Mouse (Mus musculus) spleen, adult 2 months (tissue): ENCODE measurements around the gene Slc36a3. TPM values are rescaled to one million over a fixed set of nuclear protein-coding genes. Genes with fewer than 3 reads are reported as not detected.

Experiments used
- DNase-seq, 2 experiments: peaks; one replicate each; pipeline versions ENCODE4 v3.0.0 to v3.0.0-alpha.2; 2012 to 2021; ENCODE audit warnings: low spot score in 2 of 2, low read depth in 1 of 2
- H3K27ac ChIP-seq: fragments of 200-500 bp; 2 replicates; pipeline ENCODE4 v1.5.1; 2012; ENCODE audit warnings: low read length, inconsistent platforms; ENCODE audit not compliant: insufficient read depth
- H3K27me3 ChIP-seq: fragments of 200-500 bp; 2 replicates; pipeline ENCODE4 v1.6.1; 2012; ENCODE audit warnings: mild to moderate bottlenecking, moderate library complexity, low read length, inconsistent platforms; ENCODE audit not compliant: control insufficient read depth, insufficient read depth
- H3K36me3 ChIP-seq: fragments of 200-500 bp; 2 replicates; pipeline ENCODE4 v1.6.1; 2012; ENCODE audit warnings: mild to moderate bottlenecking, low read length, inconsistent platforms; ENCODE audit not compliant: control insufficient read depth, insufficient read depth
- H3K4me1 ChIP-seq: fragments of 200-500 bp; 2 replicates; pipeline ENCODE4 v1.6.1; 2011; ENCODE audit warnings: inconsistent platforms; ENCODE audit not compliant: control insufficient read depth, insufficient read depth, insufficient read length
- H3K4me3 ChIP-seq: fragments of 200-500 bp; 2 replicates; pipeline ENCODE4 v1.5.1; 2011; ENCODE audit warnings: mild to moderate bottlenecking, inconsistent platforms; ENCODE audit not compliant: insufficient read depth, insufficient read length; ENCODE audit errors: extremely low read depth
- CTCF ChIP-seq: fragments of 200-500 bp; IDR thresholded peaks from 2 replicates; pipeline ENCODE4 v1.5.1; 2011; ENCODE audit warnings: mild to moderate bottlenecking, inconsistent platforms; ENCODE audit not compliant: insufficient read depth, insufficient read length, insufficient replicate concordance; ENCODE audit errors: extremely low read depth
- POLR2A ChIP-seq: fragments of 200-500 bp; IDR thresholded peaks from 2 replicates; pipeline ENCODE4 v1.6.1; 2011; ENCODE audit warnings: low read depth, low read length, inconsistent platforms
- WGBS: fragments of 180-500 bp; shearing (Covaris S2); methylation state at CpG from one replicate; pipeline ENCODE4 v1.1.7; 2018; 5-methylcytosine and 5-hydroxymethylcytosine counted together
- polyA plus RNA-seq: library from polyadenylated mRNA; depleted of rRNA; stranded (reverse); fragments of >200 nt; gene quantifications from 2 replicates; pipeline ENCODE4 v1.2.3, GENCODE M21; 2012

Slc36a3 gene
- polyA plus RNA-seq, 1 experiment: 1.4 TPM

DNA sequence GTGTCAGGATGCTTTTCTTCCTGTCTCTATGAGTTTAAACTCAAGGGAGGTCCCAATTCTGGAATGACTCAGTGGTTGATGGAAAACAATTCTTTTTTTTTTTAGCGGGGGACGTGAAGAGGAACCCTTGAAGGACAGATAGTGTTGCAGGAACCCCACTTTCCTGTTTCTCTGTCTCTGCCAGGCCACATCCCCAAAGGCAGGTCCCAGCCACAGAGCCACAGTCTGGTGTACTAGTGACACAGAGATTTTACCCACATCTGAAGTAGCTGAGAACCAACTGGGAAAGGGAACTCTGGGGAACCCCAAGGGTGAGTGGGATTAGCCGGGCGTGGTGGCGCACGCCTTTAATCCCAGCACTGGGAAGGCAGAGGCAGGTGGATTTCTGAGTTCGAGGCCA lies 14.2 kb upstream of the Slc36a3 start:
- no peak for DNase-seq
- Histone ChIP-seq H3K36me3 (no peaks in the 10 kb centered on the region), H3K27me3 (no peaks in the 10 kb centered on the region), H3K4me3 (no peak overlapping the region), H3K4me1 (no peaks in the 10 kb centered on the region), H3K27ac (no peak overlapping the region)
- WGBS: 52% methylated on average over 7 of the region's 7 CpGs
- no peak for TF ChIP-seq CTCF
- no peak for TF ChIP-seq POLR2A

DNA sequence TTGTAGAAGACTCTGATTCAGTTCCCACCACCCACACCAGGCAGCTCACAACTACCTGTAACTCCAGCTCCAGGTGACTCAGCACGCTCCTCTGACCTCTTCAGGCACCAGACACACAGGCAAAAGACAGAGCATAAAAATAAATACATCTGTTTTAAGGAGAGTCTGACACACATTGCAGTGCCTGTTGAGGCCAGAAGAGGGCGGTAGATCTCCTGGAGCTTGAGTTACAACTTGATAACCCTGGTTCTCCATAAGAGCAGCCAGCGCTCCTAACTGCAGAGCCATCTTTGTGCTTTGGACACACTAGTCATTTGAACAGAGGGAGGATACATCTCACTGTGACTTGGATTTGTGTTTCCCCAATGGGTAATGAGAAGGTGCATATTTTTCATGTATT lies 13.2 kb upstream of the Slc36a3 start:
- peak; percentile 39; the same call in 1 of the 2 replicates for TF ChIP-seq CTCF
- TF ChIP-seq POLR2A: no peak
- 31% methylated on average over 3 of the region's 3 CpGs for WGBS
- Histone ChIP-seq H3K36me3 (no peaks in the 10 kb centered on the region), H3K4me1 (no peaks in the 10 kb centered on the region), H3K27me3 (no peaks in the 10 kb centered on the region), H3K27ac (no peak overlapping the region), H3K4me3 (no peak overlapping the region)
- peak; percentile 36 to 44 for DNase-seq

DNA sequence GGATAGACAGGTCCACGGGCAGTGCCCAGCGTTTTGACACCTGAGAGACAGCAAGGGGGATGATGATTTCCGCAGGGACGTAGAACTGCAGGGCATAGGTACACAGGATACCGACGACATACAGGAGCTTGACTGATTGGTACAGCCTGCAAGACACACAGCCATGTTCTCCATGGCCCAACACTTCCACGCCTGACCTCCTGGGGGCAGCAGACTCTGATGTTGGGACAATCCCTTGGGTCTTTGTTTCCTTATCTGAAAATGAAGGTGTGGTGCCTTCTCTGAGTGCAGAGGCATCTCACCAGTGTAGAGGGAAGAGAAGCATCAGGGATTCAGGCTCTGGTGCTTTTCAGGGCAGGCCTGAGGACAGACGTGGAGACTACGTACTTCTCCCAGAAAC lies 11.2 kb upstream of the Slc36a3 start:
- H3K36me3 ChIP-seq: no peaks in the 10 kb centered on the region
- 0 out of 2 replicates have a peak, but pooled peaks cover 2% of the 10 kb centered on the region for H3K4me1 ChIP-seq
- peak; percentile 49; the same call in 1 of the 2 replicates for TF ChIP-seq CTCF
- no peak for TF ChIP-seq POLR2A
- no peaks in the 10 kb centered on the region for H3K27me3 ChIP-seq
- 56% methylated on average over 9 of the region's 9 CpGs for WGBS
- no peak overlapping the region for H3K4me3 ChIP-seq
- DNase-seq: peak; percentile 22 to 62
- H3K27ac ChIP-seq: no peak overlapping the region

DNA sequence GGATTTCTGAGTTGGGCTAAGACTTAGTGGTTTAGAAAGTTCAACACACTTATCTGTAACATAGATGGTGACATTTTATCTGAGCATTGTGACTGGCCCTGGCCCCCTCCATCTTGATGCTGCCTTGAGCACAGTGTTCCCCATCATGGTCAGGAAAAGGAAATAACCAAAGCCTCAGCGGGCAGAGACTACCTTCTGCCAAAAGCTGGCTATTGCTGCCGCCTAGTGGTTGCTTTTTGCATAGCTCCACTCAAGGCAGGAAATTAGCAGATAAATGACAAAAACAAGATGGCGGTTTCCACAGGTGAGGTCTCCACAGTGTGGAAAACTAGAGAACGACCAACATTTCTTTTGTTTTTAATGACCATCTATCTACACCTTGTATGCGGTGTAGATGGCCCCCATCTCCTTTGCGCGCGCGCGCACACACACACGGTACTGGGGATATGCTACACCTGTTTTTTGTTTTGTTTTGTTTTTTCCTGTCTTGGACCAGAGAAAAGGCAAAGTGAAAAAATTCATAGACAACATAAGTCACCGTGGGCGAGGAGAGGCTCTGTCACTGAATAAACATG lies 7.4 kb upstream of the Slc36a3 start:
- Histone ChIP-seq H3K27me3 (no peaks in the 10 kb centered on the region), H3K4me1 (peaks cover 14% of the 10 kb centered on the region; the same call in 1 of the 2 replicates), H3K27ac (no peak overlapping the region), H3K4me3 (no peak overlapping the region), H3K36me3 (no peaks in the 10 kb centered on the region)
- peak; percentile 79 to 88 for DNase-seq
- WGBS: 52% methylated on average over 13 of the region's 13 CpGs
- no peak for TF ChIP-seq POLR2A
- TF ChIP-seq CTCF: peak; percentile 80; the same call in 1 of the 2 replicates

DNA sequence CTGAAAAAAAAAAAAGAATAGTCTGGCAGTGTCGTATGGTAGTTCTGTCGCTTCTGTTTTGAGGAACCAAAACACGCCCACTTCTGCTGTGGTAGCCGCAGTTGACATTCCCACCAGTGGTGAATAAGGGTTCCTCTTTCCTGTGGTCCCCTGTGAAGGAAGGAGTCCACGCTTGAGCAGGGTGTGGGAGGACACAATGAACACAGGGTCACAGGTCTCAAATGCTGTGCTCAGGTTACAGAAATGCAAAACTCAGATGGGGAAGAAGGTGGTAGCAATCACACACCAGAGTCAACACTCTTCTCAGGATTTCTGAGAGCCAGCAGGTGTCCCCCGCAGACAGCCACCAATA lies 3.5 kb upstream of the Slc36a3 start:
- H3K4me3 ChIP-seq: no peak overlapping the region
- DNase-seq: peak; percentile 70 to 73

DNA sequence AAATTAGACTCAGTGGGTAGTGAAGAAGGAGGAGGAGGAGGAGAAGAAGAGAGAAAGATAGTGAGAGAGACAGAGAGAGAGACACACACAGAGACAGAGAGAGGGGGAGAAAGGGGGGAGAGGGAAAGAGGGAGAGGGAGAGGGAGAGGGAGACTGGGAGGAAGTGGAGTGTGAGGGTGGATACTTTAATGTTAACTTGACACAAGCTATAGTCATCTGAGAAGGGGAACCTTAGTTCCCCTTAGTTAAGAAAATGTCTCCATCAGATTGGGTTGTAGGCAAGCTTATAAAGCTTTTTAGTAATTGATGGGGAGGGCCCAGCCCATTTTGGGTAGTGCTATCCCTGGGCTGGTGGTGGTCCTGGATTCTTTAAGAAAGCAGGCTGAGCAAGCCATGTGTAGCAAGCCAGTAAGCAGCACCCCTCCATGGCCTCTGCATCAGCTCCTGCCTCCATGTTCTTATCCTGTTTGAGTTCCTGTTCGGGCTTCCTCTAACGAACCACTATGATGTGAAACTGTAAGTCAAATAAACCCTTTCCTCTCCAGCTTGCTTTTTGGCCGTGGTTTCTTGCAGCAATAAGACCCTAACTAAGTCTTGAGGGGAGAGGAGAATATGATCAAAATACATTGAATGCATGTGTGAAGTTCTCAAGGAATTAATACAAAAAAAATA lies 3.0 kb upstream of the Slc36a3 start:
- peak overlapping the region; percentile 92 for H3K27ac ChIP-seq
- no peak for DNase-seq
- no peaks in the 10 kb centered on the region for H3K36me3 ChIP-seq
- WGBS: 4% methylated on average over 3 of the region's 3 CpGs
- no peak overlapping the region; the same call in 1 of the 2 replicates for H3K4me3 ChIP-seq
- peaks cover 14% of the 10 kb centered on the region; the same call in 1 of the 2 replicates for H3K4me1 ChIP-seq
- no peak for TF ChIP-seq CTCF
- TF ChIP-seq POLR2A: no peak
- H3K27me3 ChIP-seq: no peaks in the 10 kb centered on the region

More for the DNA sequence above, 3.5 kb upstream of the Slc36a3 start:
- peaks cover 14% of the 10 kb centered on the region; the same call in 1 of the 2 replicates for H3K4me1 ChIP-seq
- H3K27ac ChIP-seq: peak overlapping the region; percentile 69
- no peaks in the 10 kb centered on the region for H3K36me3 ChIP-seq
- TF ChIP-seq POLR2A (no peak), CTCF (no peak)
- H3K27me3 ChIP-seq: no peaks in the 10 kb centered on the region
- 7% methylated on average over 6 of the region's 6 CpGs for WGBS

DNA sequence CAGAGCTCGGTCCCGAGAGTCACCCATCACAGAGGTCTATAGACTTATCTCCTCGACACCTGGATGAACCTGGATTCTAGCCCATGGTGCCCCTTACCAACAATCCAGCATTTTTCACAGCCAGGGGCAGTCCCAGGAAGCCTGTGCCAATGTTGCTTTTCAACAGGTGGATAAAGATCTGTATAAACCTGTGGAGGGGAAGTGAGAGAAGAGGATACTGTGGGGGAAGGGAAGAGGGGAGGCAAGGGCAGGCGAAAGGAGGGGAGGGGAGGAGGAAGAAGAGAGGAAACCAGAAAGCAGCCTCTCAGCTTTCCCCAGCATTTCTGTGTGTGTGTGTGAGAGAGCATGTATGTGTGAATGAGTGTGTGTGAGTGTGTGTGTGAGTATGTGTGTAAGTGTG lies 3.0 kb downstream of the Slc36a3 start:
- H3K27ac ChIP-seq: peak overlapping the region; percentile 4; the same call in 1 of the 2 replicates
- peaks cover 11% of the 10 kb centered on the region; the same call in 1 of the 2 replicates for H3K4me1 ChIP-seq
- H3K4me3 ChIP-seq: no peak overlapping the region
- no peaks in the 10 kb centered on the region for H3K36me3 ChIP-seq
- DNase-seq: no peak
- TF ChIP-seq POLR2A (no peak), CTCF (no peak)
- 37% methylated on average over 4 of the region's 4 CpGs for WGBS
- no peaks in the 10 kb centered on the region for H3K27me3 ChIP-seq
